Mouse (Mus musculus) C2C12 (cell line): ENCODE results near the gene Golgb1. TPM values are rescaled to one million over a fixed set of nuclear protein-coding genes. Genes with fewer than 3 reads are reported as not detected.
A peak's percentile ranks its signal among the peaks of the same experiment; 100 is the strongest.

ENCODE experiments used
- H3K27me3 ChIP-seq: one replicate; pipeline ENCODE4 v1.6.1; 2011; ENCODE audit not compliant: control insufficient read depth, insufficient read depth, insufficient read length
- H3K36me3 ChIP-seq: one replicate; pipeline ENCODE4 v1.6.1; 2011; ENCODE audit not compliant: control insufficient read depth, insufficient read depth
- H3K4me3 ChIP-seq: one replicate; pipeline ENCODE4 v1.5.1; 2011; ENCODE audit warnings: mild to moderate bottlenecking, control low read depth; ENCODE audit not compliant: poor library complexity, insufficient read depth, severe bottlenecking
- H3K79me2 ChIP-seq: one replicate; pipeline ENCODE4 v1.6.1; 2011; ENCODE audit not compliant: control insufficient read depth, insufficient read depth
- H3K79me3 ChIP-seq: one replicate; pipeline ENCODE4 v1.6.1; 2011; ENCODE audit warnings: low read depth, control low read depth
- H3ac ChIP-seq: one replicate; pipeline ENCODE3; 2011; ENCODE audit warnings: low read depth; ENCODE audit not compliant: control insufficient read depth, insufficient read length
- CEBPB ChIP-seq: IDR thresholded peaks from one replicate; pipeline ENCODE4 v1.6.1; 2011; ENCODE audit warnings: low read depth, mild to moderate bottlenecking, control low read depth, moderate library complexity
- CTCF ChIP-seq: IDR thresholded peaks from one replicate; pipeline ENCODE4 v1.5.1; 2011; ENCODE audit not compliant: control insufficient read depth, insufficient read depth, insufficient read length
- FOSL1 ChIP-seq: IDR thresholded peaks from one replicate; pipeline ENCODE4 v1.8.0; 2011; ENCODE audit warnings: mild to moderate bottlenecking, low read length; ENCODE audit not compliant: poor library complexity, insufficient read depth, severe bottlenecking
- MAX ChIP-seq: IDR thresholded peaks from one replicate; pipeline ENCODE4 v1.6.1; 2011; ENCODE audit warnings: mild to moderate bottlenecking, control low read depth
- MYOD1 ChIP-seq: IDR thresholded peaks from one replicate; pipeline ENCODE4 v1.6.1; 2011; ENCODE audit warnings: low read depth; ENCODE audit not compliant: control insufficient read depth, insufficient read length
- MYOG ChIP-seq: IDR thresholded peaks from one replicate; pipeline ENCODE4 v1.6.1; 2011; ENCODE audit not compliant: control insufficient read depth, insufficient read length; ENCODE audit errors: extremely low read depth
- USF1 ChIP-seq: IDR thresholded peaks from one replicate; pipeline ENCODE4 v1.6.1; 2011; ENCODE audit warnings: low read depth, mild to moderate bottlenecking, control low read depth, moderate library complexity
- polyA plus RNA-seq: library from polyadenylated mRNA; unstranded; fragments of >200 nt; fragmentation: generic; extraction: Trizol; gene quantifications from one replicate; pipeline ENCODE4 v1.2.1, GENCODE M21; 2012; ENCODE audit warnings: missing spikeins

The Golgb1 gene
- polyA plus RNA-seq, 1 experiment, result 9.4 TPM

- TF ChIP-seq MYOG (no peak), USF1 (no peak), MAX (no peak), CEBPB (no peak), CTCF (no peak), FOSL1 (no peak), MYOD1 (no peak)
- Histone ChIP-seq H3K27me3 (no peaks in the 10 kb centered on the region), H3ac (no peak overlapping the region), H3K4me3 (no peak overlapping the region), H3K36me3 (peaks cover 50% of the 10 kb centered on the region), H3K79me3 (no peaks in the 10 kb centered on the region), H3K79me2 (no peaks in the 10 kb centered on the region)
Observed at GRCm38 (mm10) chr16:36851202-36851601, 23.7 kb upstream of the Golgb1 start.

GRCm38 (mm10) chr16:36863585-36863984 is 11.4 kb upstream of the Golgb1 start:
- H3K27me3 ChIP-seq, result no peaks in the 10 kb centered on the region
- TF ChIP-seq CTCF (no peak), MAX (no peak), FOSL1 (no peak), MYOD1 (no peak), USF1 (no peak), CEBPB (no peak), MYOG (no peak)
- no peaks in the 10 kb centered on the region for H3K79me2 ChIP-seq
- H3K4me3 ChIP-seq, result no peak overlapping the region
- no peaks in the 10 kb centered on the region for H3K79me3 ChIP-seq
- H3ac ChIP-seq, result no peak overlapping the region
- peaks cover 25% of the 10 kb centered on the region for H3K36me3 ChIP-seq

- peaks cover 30% of the 10 kb centered on the region for H3K36me3 ChIP-seq
- H3K4me3 ChIP-seq, result no peak overlapping the region
- no peak overlapping the region for H3ac ChIP-seq
- H3K79me3 ChIP-seq, result peaks cover 8% of the 10 kb centered on the region
- H3K79me2 ChIP-seq, result peaks cover 20% of the 10 kb centered on the region
- H3K27me3 ChIP-seq, result no peaks in the 10 kb centered on the region
- no peak for TF ChIP-seq MAX
- no peak for TF ChIP-seq USF1
- TF ChIP-seq CEBPB, result no peak
- no peak for TF ChIP-seq FOSL1
- no peak for TF ChIP-seq MYOG
- no peak for TF ChIP-seq MYOD1
- no peak for TF ChIP-seq CTCF
Observed at GRCm38 (mm10) chr16:36869442-36869841, 5.5 kb upstream of the Golgb1 start.

- Histone ChIP-seq H3K4me3 (peak overlapping the region; percentile 69), H3K27me3 (no peaks in the 10 kb centered on the region), H3K79me3 (peaks cover 35% of the 10 kb centered on the region), H3K79me2 (peaks cover 68% of the 10 kb centered on the region), H3ac (peak overlapping the region; percentile 70), H3K36me3 (peaks cover 20% of the 10 kb centered on the region)
- TF ChIP-seq CEBPB (no peak), CTCF (no peak), FOSL1 (no peak), MYOD1 (no peak), MAX (no peak), USF1 (no peak), MYOG (no peak)
Observed at GRCm38 (mm10) chr16:36875276-36875851, 424 bp downstream of the Golgb1 start.

- Histone ChIP-seq H3K4me3 (no peak overlapping the region), H3K27me3 (no peaks in the 10 kb centered on the region), H3ac (no peak overlapping the region), H3K79me3 (peaks cover 35% of the 10 kb centered on the region), H3K79me2 (peaks cover 72% of the 10 kb centered on the region), H3K36me3 (peaks cover 2% of the 10 kb centered on the region)
- TF ChIP-seq MYOG (no peak), CEBPB (no peak), FOSL1 (no peak), MYOD1 (no peak), MAX (no peak), CTCF (no peak), USF1 (no peak)
Observed at GRCm38 (mm10) chr16:36877316-36877715, 2.4 kb downstream of the Golgb1 start.
